Mouse (Mus musculus): ENCODE results near the gene Cwc25. TPM values are rescaled to one million over a fixed set of nuclear protein-coding genes. Genes with fewer than 3 reads are reported as not detected.
A peak's percentile ranks its signal among the peaks of the same experiment; 100 is the strongest.

Cwc25 gene
- polyA plus RNA-seq, 1 experiment: 8.7 TPM

GRCm38 (mm10) chr11:97718281-97718860 is 48.0 kb downstream of the Cwc25 start:
- H3K79me3 ChIP-seq (ENCODE audit: low read depth): no peaks in the 10 kb centered on the region
- TF ChIP-seq FOSL1 (IDR thresholded peaks at IDR 0.05; ENCODE audit: insufficient read depth, low read length, poor library complexity, severe bottlenecking): no peak
- no peak for TF ChIP-seq USF1 (IDR thresholded peaks at IDR 0.05; ENCODE audit: low read depth)
- no peak for TF ChIP-seq CEBPB (IDR thresholded peaks at IDR 0.05; ENCODE audit: low read depth)
- TF ChIP-seq MAX (IDR thresholded peaks at IDR 0.05): no peak
- TF ChIP-seq MYOD1 (IDR thresholded peaks at IDR 0.05; ENCODE audit: control insufficient read depth, insufficient read length, low read depth): no peak
- TF ChIP-seq MYOG (IDR thresholded peaks at IDR 0.05; ENCODE audit: control insufficient read depth, extremely low read depth, insufficient read length): no peak
- no peak for TF ChIP-seq CTCF (IDR thresholded peaks at IDR 0.05; ENCODE audit: control insufficient read depth, insufficient read depth, insufficient read length)
- H3K27me3 ChIP-seq (ENCODE audit: control insufficient read depth, insufficient read depth, insufficient read length): no peaks in the 10 kb centered on the region
- peaks cover 87% of the 10 kb centered on the region for H3K36me3 ChIP-seq (ENCODE audit: control insufficient read depth, insufficient read depth)
- H3ac ChIP-seq (ENCODE audit: control insufficient read depth, insufficient read length, low read depth): no peak overlapping the region
- no peak overlapping the region for H3K4me3 ChIP-seq (ENCODE audit: insufficient read depth, poor library complexity, severe bottlenecking)
- H3K79me2 ChIP-seq (ENCODE audit: control insufficient read depth, insufficient read depth): no peaks in the 10 kb centered on the region

- Histone ChIP-seq H3K36me3 (ENCODE audit: control insufficient read depth, insufficient read depth) (peaks cover 87% of the 10 kb centered on the region), H3K4me3 (ENCODE audit: insufficient read depth, poor library complexity, severe bottlenecking) (no peak overlapping the region), H3K27me3 (ENCODE audit: control insufficient read depth, insufficient read depth, insufficient read length) (no peaks in the 10 kb centered on the region), H3ac (ENCODE audit: control insufficient read depth, insufficient read length, low read depth) (no peak overlapping the region), H3K79me2 (ENCODE audit: control insufficient read depth, insufficient read depth) (no peaks in the 10 kb centered on the region), H3K79me3 (ENCODE audit: low read depth) (no peaks in the 10 kb centered on the region)
- TF ChIP-seq CEBPB (IDR thresholded peaks at IDR 0.05; ENCODE audit: low read depth) (no peak), MYOD1 (IDR thresholded peaks at IDR 0.05; ENCODE audit: control insufficient read depth, insufficient read length, low read depth) (no peak), MYOG (IDR thresholded peaks at IDR 0.05; ENCODE audit: control insufficient read depth, extremely low read depth, insufficient read length) (no peak), CTCF (IDR thresholded peaks at IDR 0.05; ENCODE audit: control insufficient read depth, insufficient read depth, insufficient read length) (no peak), USF1 (IDR thresholded peaks at IDR 0.05; ENCODE audit: low read depth) (no peak), FOSL1 (IDR thresholded peaks at IDR 0.05; ENCODE audit: insufficient read depth, low read length, poor library complexity, severe bottlenecking) (no peak), MAX (IDR thresholded peaks at IDR 0.05) (no peak)
Measured at GRCm38 (mm10) chr11:97717369-97718280, 48.7 kb downstream of the Cwc25 start.

- Histone ChIP-seq H3K79me3 (ENCODE audit: low read depth) (no peaks in the 10 kb centered on the region), H3K27me3 (ENCODE audit: control insufficient read depth, insufficient read depth, insufficient read length) (no peaks in the 10 kb centered on the region), H3ac (ENCODE audit: control insufficient read depth, insufficient read length, low read depth) (no peak overlapping the region), H3K4me3 (ENCODE audit: insufficient read depth, poor library complexity, severe bottlenecking) (no peak overlapping the region), H3K36me3 (ENCODE audit: control insufficient read depth, insufficient read depth) (peaks cover 87% of the 10 kb centered on the region), H3K79me2 (ENCODE audit: control insufficient read depth, insufficient read depth) (no peaks in the 10 kb centered on the region)
- TF ChIP-seq FOSL1 (IDR thresholded peaks at IDR 0.05; ENCODE audit: insufficient read depth, low read length, poor library complexity, severe bottlenecking) (no peak), MYOG (IDR thresholded peaks at IDR 0.05; ENCODE audit: control insufficient read depth, extremely low read depth, insufficient read length) (no peak), CTCF (IDR thresholded peaks at IDR 0.05; ENCODE audit: control insufficient read depth, insufficient read depth, insufficient read length) (no peak), USF1 (IDR thresholded peaks at IDR 0.05; ENCODE audit: low read depth) (no peak), CEBPB (IDR thresholded peaks at IDR 0.05; ENCODE audit: low read depth) (no peak), MYOD1 (IDR thresholded peaks at IDR 0.05; ENCODE audit: control insufficient read depth, insufficient read length, low read depth) (no peak), MAX (IDR thresholded peaks at IDR 0.05) (no peak)
Measured at GRCm38 (mm10) chr11:97716021-97716420, 50.3 kb downstream of the Cwc25 start.

- Histone ChIP-seq H3K36me3 (ENCODE audit: control insufficient read depth, insufficient read depth) (peaks cover 83% of the 10 kb centered on the region), H3K79me2 (ENCODE audit: control insufficient read depth, insufficient read depth) (peaks cover 2% of the 10 kb centered on the region), H3K79me3 (ENCODE audit: low read depth) (no peaks in the 10 kb centered on the region), H3ac (ENCODE audit: control insufficient read depth, insufficient read length, low read depth) (no peak overlapping the region), H3K4me3 (ENCODE audit: insufficient read depth, poor library complexity, severe bottlenecking) (no peak overlapping the region), H3K27me3 (ENCODE audit: control insufficient read depth, insufficient read depth, insufficient read length) (no peaks in the 10 kb centered on the region)
- peak; percentile 97 for TF ChIP-seq CEBPB (IDR thresholded peaks at IDR 0.05; ENCODE audit: low read depth)
- TF ChIP-seq USF1 (IDR thresholded peaks at IDR 0.05; ENCODE audit: low read depth): no peak
Measured at GRCm38 (mm10) chr11:97714784-97715760, 51.3 kb downstream of the Cwc25 start.

- Histone ChIP-seq H3K27me3 (ENCODE audit: control insufficient read depth, insufficient read depth, insufficient read length) (no peaks in the 10 kb centered on the region), H3K79me2 (ENCODE audit: control insufficient read depth, insufficient read depth) (peaks cover 9% of the 10 kb centered on the region), H3K79me3 (ENCODE audit: low read depth) (no peaks in the 10 kb centered on the region), H3ac (ENCODE audit: control insufficient read depth, insufficient read length, low read depth) (no peak overlapping the region), H3K36me3 (ENCODE audit: control insufficient read depth, insufficient read depth) (peaks cover 81% of the 10 kb centered on the region), H3K4me3 (ENCODE audit: insufficient read depth, poor library complexity, severe bottlenecking) (no peak overlapping the region)
- TF ChIP-seq FOSL1 (IDR thresholded peaks at IDR 0.05; ENCODE audit: insufficient read depth, low read length, poor library complexity, severe bottlenecking) (no peak), MAX (IDR thresholded peaks at IDR 0.05) (no peak), MYOD1 (IDR thresholded peaks at IDR 0.05; ENCODE audit: control insufficient read depth, insufficient read length, low read depth) (no peak), CEBPB (IDR thresholded peaks at IDR 0.05; ENCODE audit: low read depth) (no peak), USF1 (IDR thresholded peaks at IDR 0.05; ENCODE audit: low read depth) (no peak), MYOG (IDR thresholded peaks at IDR 0.05; ENCODE audit: control insufficient read depth, extremely low read depth, insufficient read length) (no peak), CTCF (IDR thresholded peaks at IDR 0.05; ENCODE audit: control insufficient read depth, insufficient read depth, insufficient read length) (no peak)
Measured at GRCm38 (mm10) chr11:97714356-97714755, 52.0 kb downstream of the Cwc25 start.

Data from C2C12 (cell line).